Mouse (Mus musculus) midbrain, embryonic 10.5 days (tissue): ENCODE results near the gene Rhoj. TPM values are rescaled to one million over a fixed set of nuclear protein-coding genes. Genes with fewer than 3 reads are reported as not detected.

Experiments
- DNase-seq: peaks from one replicate; pipeline ENCODE4 v3.0.0-alpha.2; 2017; ENCODE audit warnings: low spot score
- H3K27ac ChIP-seq: fragments of 300-500 bp; sonication (generic); replicated peaks from 2 replicates; pipeline ENCODE4 v1.5.1; 2016; ENCODE audit warnings: mild to moderate bottlenecking
- H3K27me3 ChIP-seq: fragments of 300-500 bp; sonication (generic); 2 replicates; pipeline ENCODE4 v1.6.1; 2016; ENCODE audit warnings: low read depth, mild to moderate bottlenecking; ENCODE audit not compliant: poor library complexity, severe bottlenecking
- H3K36me3 ChIP-seq: fragments of 300-500 bp; sonication (generic); 2 replicates; pipeline ENCODE4 v1.6.1; 2016; ENCODE audit warnings: mild to moderate bottlenecking, moderate library complexity
- H3K4me1 ChIP-seq: fragments of 300-500 bp; sonication (generic); 2 replicates; pipeline ENCODE4 v1.6.1; 2016
- H3K4me3 ChIP-seq: fragments of 300-500 bp; sonication (generic); 2 replicates; pipeline ENCODE4 v1.5.1; 2016; ENCODE audit warnings: mild to moderate bottlenecking, moderate library complexity
- H3K9me3 ChIP-seq: fragments of 300-500 bp; sonication (generic); replicated peaks from 2 replicates; pipeline ENCODE4 v1.6.1; 2016; ENCODE audit warnings: mild to moderate bottlenecking
- WGBS: fragments of 180-500 bp; shearing (Covaris S2); methylation state at CpG from one replicate; pipeline ENCODE4 v1.1.7; 2016; 5-methylcytosine and 5-hydroxymethylcytosine counted together
- polyA plus RNA-seq: library from polyadenylated mRNA; unstranded; fragments of >200 nt; fragmentation: Nextera tagmentation; extraction: Ambion mirVana; gene quantifications from 2 replicates; pipeline ENCODE4 v1.2.1, GENCODE M21; 2016

The Rhoj gene
- polyA plus RNA-seq, 1 experiment from 2014 or later: 23.4 TPM

DNA sequence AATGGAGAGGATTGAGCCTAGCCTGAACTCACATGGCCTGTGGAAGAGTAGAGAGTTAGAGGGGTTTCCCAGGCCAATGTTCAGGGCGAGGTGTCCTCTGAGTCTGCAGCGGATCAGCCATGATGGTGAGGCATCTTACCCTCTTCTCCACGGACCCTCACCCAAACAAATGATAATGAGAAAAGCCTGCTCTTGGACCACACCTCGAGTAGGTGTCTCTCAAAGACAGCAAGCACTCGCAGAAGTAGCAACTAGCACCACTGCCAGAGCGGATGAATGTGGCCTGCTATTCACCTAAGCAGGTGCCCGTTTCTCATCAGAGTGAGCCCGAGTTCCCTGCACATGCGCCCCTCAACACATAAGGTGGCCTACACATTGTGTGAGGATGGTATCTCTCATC lies 78.6 kb downstream of the Rhoj start:
- Histone ChIP-seq H3K9me3 (no peaks in the 10 kb centered on the region), H3K4me3 (no peak overlapping the region), H3K36me3 (no peaks in the 10 kb centered on the region), H3K4me1 (no peaks in the 10 kb centered on the region), H3K27ac (no peak overlapping the region), H3K27me3 (no peaks in the 10 kb centered on the region)
- DNase-seq: no peak
- 94% methylated on average over 9 of the region's 9 CpGs for WGBS

GRCm38 (mm10) chr12:75387156-75387555 lies 79.0 kb downstream of the Rhoj start:
- H3K4me3 ChIP-seq: no peak overlapping the region
- DNase-seq: no peak
- WGBS: 86% methylated on average over 8 of the region's 8 CpGs

GRCm38 (mm10) chr12:75387846-75388245 lies 79.7 kb downstream of the Rhoj start:
- Histone ChIP-seq H3K4me1 (no peaks in the 10 kb centered on the region), H3K27me3 (no peaks in the 10 kb centered on the region), H3K36me3 (no peaks in the 10 kb centered on the region), H3K4me3 (no peak overlapping the region), H3K27ac (no peak overlapping the region), H3K9me3 (no peaks in the 10 kb centered on the region)
- WGBS: 91% methylated on average over 15 of the region's 15 CpGs
- DNase-seq: no peak

More at GRCm38 (mm10) chr12:75387156-75387555, 79.0 kb downstream of the Rhoj start:
- Histone ChIP-seq H3K36me3 (no peaks in the 10 kb centered on the region), H3K9me3 (no peaks in the 10 kb centered on the region), H3K27ac (no peak overlapping the region), H3K27me3 (no peaks in the 10 kb centered on the region), H3K4me1 (no peaks in the 10 kb centered on the region)

DNA sequence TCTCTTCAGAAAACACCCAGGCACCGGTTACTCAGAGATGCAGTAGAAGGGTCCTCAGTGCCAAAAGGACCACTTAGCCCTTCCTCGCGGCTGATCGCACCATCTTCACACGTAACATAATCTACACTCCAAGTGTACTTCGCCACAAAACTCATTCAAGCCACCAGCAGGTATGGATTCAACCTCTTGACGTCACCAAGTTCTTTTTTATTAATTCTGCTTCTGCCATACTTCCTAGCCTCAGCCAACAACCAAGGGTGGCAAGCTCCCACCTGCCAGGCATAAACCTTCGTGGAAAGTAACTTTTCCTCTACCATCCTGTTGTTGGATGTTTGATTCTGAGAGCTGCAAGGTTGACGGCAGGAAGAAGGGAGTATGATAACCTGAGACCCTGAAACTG lies 80.4 kb downstream of the Rhoj start:
- Histone ChIP-seq H3K4me3 (no peak overlapping the region), H3K27me3 (no peaks in the 10 kb centered on the region), H3K9me3 (no peaks in the 10 kb centered on the region), H3K27ac (no peak overlapping the region), H3K4me1 (no peaks in the 10 kb centered on the region), H3K36me3 (no peaks in the 10 kb centered on the region)
- WGBS: 94% methylated on average over 9 of the region's 9 CpGs
- no peak for DNase-seq

- peak; percentile 50 for DNase-seq
- H3K27ac ChIP-seq: no peak overlapping the region
- H3K9me3 ChIP-seq: no peaks in the 10 kb centered on the region
- no peak overlapping the region for H3K4me3 ChIP-seq
- H3K4me1 ChIP-seq: no peaks in the 10 kb centered on the region
- WGBS: 52% methylated on average over 20 of the region's 20 CpGs
- H3K27me3 ChIP-seq: no peaks in the 10 kb centered on the region
- H3K36me3 ChIP-seq: no peaks in the 10 kb centered on the region
Observed at GRCm38 (mm10) chr12:75389308-75390135, 81.4 kb downstream of the Rhoj start.

- H3K36me3 ChIP-seq: no peaks in the 10 kb centered on the region
- no peaks in the 10 kb centered on the region for H3K9me3 ChIP-seq
- no peaks in the 10 kb centered on the region for H3K27me3 ChIP-seq
- 82% methylated on average over 9 of the region's 9 CpGs for WGBS
- no peak overlapping the region for H3K27ac ChIP-seq
- H3K4me3 ChIP-seq: no peak overlapping the region
- DNase-seq: no peak
- H3K4me1 ChIP-seq: no peaks in the 10 kb centered on the region
Observed at GRCm38 (mm10) chr12:75391526-75391925, 83.4 kb downstream of the Rhoj start.

DNA sequence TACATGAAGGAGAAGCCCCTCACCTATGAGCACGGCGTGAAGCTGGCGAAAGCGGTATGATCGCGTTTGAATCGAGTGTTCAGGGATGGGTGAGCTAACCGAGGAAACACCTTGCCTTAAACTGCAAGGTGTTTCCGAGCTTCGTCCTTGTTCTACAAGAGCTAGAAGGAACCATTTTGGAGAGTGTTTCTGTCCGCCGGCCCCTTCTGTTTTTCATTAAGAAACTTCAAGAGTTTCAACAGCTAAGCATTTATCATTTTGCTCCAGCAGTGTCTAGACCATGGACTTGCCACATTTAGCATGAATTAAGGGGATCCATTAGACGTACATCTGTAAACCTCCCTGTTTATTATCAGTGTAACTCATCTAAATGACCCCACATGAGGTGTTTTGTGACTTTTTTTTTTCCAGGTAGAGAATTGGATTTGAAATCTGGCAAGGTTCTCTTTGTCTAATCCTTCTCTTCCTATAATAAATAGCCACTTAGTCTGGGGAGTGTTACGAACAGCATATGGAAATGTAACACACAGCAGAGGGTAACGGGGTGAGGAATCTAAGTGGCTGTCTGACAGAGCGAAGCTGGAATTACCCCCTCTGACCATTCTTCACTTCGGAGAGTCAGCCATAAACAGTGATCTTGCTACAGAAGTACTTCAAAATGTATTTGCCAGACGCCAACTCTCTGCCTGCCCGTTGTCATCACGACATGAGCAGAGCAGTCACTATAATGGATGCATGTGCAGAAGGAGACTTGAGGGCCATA lies 86.1 kb downstream of the Rhoj start:
- 91% methylated on average over 20 of the region's 20 CpGs for WGBS
- no peak for DNase-seq

GRCm38 (mm10) chr12:75396616-75397015 lies 88.5 kb downstream of the Rhoj start:
- DNase-seq: no peak
- Histone ChIP-seq H3K27ac (no peak overlapping the region), H3K27me3 (no peaks in the 10 kb centered on the region), H3K4me3 (no peak overlapping the region), H3K9me3 (no peaks in the 10 kb centered on the region), H3K4me1 (no peaks in the 10 kb centered on the region), H3K36me3 (no peaks in the 10 kb centered on the region)
- WGBS: 83% methylated on average over 3 of the region's 3 CpGs

More for the DNA sequence above, 86.1 kb downstream of the Rhoj start:
- no peaks in the 10 kb centered on the region for H3K27me3 ChIP-seq
- H3K4me1 ChIP-seq: no peaks in the 10 kb centered on the region
- H3K4me3 ChIP-seq: no peak overlapping the region
- no peak overlapping the region for H3K27ac ChIP-seq
- no peaks in the 10 kb centered on the region for H3K9me3 ChIP-seq
- H3K36me3 ChIP-seq: no peaks in the 10 kb centered on the region

DNA sequence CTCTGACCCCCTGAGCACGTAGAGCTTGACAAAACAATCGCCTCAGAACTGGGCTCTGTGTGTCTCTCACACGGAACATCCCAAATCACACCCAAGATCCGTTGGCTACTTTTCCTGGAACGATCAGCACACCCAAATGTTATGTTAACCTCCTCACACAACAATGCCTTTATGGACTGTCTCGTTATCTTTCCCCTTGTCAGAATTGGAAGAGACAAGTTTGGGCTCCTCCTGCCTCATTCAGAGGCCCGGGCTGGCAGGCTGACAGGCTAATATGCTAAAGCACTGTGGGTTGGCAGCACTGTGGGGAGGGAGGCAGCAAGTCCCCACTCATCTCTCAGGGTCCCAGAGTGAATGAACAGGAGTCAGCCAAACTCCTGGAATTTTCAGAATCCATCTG lies 89.0 kb downstream of the Rhoj start:
- Histone ChIP-seq H3K9me3 (no peaks in the 10 kb centered on the region), H3K36me3 (no peaks in the 10 kb centered on the region), H3K4me1 (no peaks in the 10 kb centered on the region), H3K4me3 (no peak overlapping the region), H3K27me3 (no peaks in the 10 kb centered on the region), H3K27ac (no peak overlapping the region)
- WGBS: 79% methylated on average over 7 of the region's 7 CpGs
- no peak for DNase-seq

GRCm38 (mm10) chr12:75412964-75413363 lies 104.8 kb downstream of the Rhoj start:
- 90% methylated on average over 9 of the region's 9 CpGs for WGBS
- Histone ChIP-seq H3K9me3 (no peaks in the 10 kb centered on the region), H3K36me3 (no peaks in the 10 kb centered on the region), H3K4me1 (no peaks in the 10 kb centered on the region), H3K27ac (no peak overlapping the region), H3K4me3 (no peak overlapping the region), H3K27me3 (no peaks in the 10 kb centered on the region)
- DNase-seq: no peak

GRCm38 (mm10) chr12:75414991-75415390 lies 106.9 kb downstream of the Rhoj start:
- Histone ChIP-seq H3K27me3 (no peaks in the 10 kb centered on the region), H3K36me3 (no peaks in the 10 kb centered on the region), H3K4me1 (no peaks in the 10 kb centered on the region), H3K9me3 (no peaks in the 10 kb centered on the region), H3K4me3 (no peak overlapping the region), H3K27ac (no peak overlapping the region)
- whole genome bisulfite sequencing: 76% methylated on average over 6 of the region's 6 CpGs
- no peak for DNase-seq

DNA sequence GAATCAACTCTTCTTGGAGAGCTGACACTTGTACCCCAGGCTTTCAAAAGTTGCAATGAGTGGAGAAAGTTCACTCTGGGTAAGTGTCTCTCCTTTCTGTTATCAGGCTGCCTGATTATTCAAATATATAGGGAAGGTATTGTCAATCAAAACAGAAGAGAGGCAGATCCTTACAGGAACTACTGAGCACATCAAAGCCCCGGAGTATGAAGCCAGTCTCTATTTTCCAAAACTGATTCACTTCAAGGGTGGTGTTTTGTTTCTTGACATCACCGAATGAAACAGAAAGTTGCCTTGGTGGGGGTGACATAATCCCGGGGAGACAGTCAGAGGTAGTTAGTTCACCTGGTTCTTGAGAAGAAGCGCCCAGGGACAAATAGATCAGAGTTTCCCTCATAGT lies 108.6 kb downstream of the Rhoj start, which contains the start of gene Gphb5:
TSS of gene Gphb5 (minus strand) at position 101 of the 400 bp plus-strand sequence.
- no peaks in the 10 kb centered on the region for H3K9me3 ChIP-seq
- DNase-seq: no peak
- no peaks in the 10 kb centered on the region for H3K4me1 ChIP-seq
- no peaks in the 10 kb centered on the region for H3K36me3 ChIP-seq
- no peak within 1 kb of the TSS for H3K27ac ChIP-seq
- H3K27me3 ChIP-seq: no peaks in the 10 kb centered on the region
- no peak within 1 kb of the TSS for H3K4me3 ChIP-seq
- 91% methylated on average over 4 of the region's 4 CpGs for WGBS

DNA sequence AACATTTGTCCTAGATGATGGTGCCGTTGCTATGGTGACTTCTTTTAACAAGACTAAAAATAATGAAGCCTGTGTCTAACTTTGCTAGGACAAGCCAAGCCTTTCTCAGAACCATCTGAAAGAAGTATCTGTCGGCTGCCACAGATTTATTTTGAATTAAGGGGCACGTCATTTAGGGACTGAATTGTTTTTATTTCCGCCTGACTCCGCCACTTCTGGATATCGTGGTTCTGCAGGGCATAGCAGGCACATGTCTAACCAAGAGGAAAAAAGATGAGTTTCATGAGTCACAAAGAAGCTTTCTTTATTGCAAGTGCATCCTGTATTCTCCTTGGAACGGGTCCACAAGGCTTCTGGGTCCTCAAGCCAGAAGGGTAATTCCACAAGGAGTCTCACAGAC lies 116.2 kb downstream of the Rhoj start:
- Histone ChIP-seq H3K4me3 (no peak overlapping the region), H3K4me1 (no peaks in the 10 kb centered on the region), H3K27me3 (no peaks in the 10 kb centered on the region), H3K9me3 (no peaks in the 10 kb centered on the region), H3K36me3 (no peaks in the 10 kb centered on the region), H3K27ac (no peak overlapping the region)
- no peak for DNase-seq
- 86% methylated on average over 7 of the region's 7 CpGs for WGBS
